Mouse (Mus musculus) heart, adult 2 months (tissue): ENCODE data around the gene Tmem262.

Experiments used
- CTCF ChIP-seq: fragments of 200-600 bp; IDR thresholded peaks from 2 replicates; pipeline ENCODE4 v1.8.1; 2022; ENCODE audit warnings: antibody characterized with exemption, mild to moderate bottlenecking, moderate library complexity
- EP300 ChIP-seq: fragments of 200-500 bp; IDR thresholded peaks from 2 replicates; pipeline ENCODE4 v1.6.1; 2011; ENCODE audit warnings: low read depth, low read length, control low read depth; ENCODE audit not compliant: insufficient read depth

- TF ChIP-seq EP300 = no peak
- TF ChIP-seq CTCF = no peak
Observed at GRCm38 (mm10) chr19:6088841-6089240, 9.0 kb downstream of the Tmem262 start.
